Mouse (Mus musculus) right cerebral cortex, postnatal 36 days (tissue): ENCODE measurements around the gene Trim21.

Experiments used
- DNase-seq, 2 experiments: peaks; one replicate each; pipeline ENCODE4 v3.0.0; 2022; ENCODE audit warnings: low spot score in 2 of 2, mixed read lengths in 1 of 2

The Trim21 gene

GRCm38 (mm10) chr7:102508066-102508465 is 57.2 kb downstream of the Trim21 start:
- no peak for DNase-seq
